Mouse (Mus musculus) layer of hippocampus, adult 2 months (tissue): ENCODE data around the gene Olfr229. TPM values are rescaled to one million over a fixed set of nuclear protein-coding genes. Genes with fewer than 3 reads are reported as not detected.
"Not testable (repeated sequence)": the region's sequence is repeated elsewhere in the genome, so short reads cannot be mapped to it uniquely, and the experiment has no call there.

Experiments
- DNase-seq, 2 experiments: peaks; one replicate each; pipeline ENCODE4 v3.0.0; 2022; ENCODE audit warnings: low spot score in 2 of 2
- H3K27ac ChIP-seq: fragments of 200-600 bp; 2 replicates; pipeline ENCODE4 v1.8.1; 2022
- H3K4me3 ChIP-seq: fragments of 200-600 bp; 2 replicates; pipeline ENCODE4 v1.8.1; 2022; ENCODE audit warnings: mild to moderate bottlenecking
- CTCF ChIP-seq: fragments of 200-600 bp; conservative IDR thresholded peaks from 2 replicates; pipeline ENCODE4 v1.8.1; 2022; ENCODE audit warnings: antibody characterized with exemption, mild to moderate bottlenecking, moderate library complexity
- long read RNA-seq, 2 experiments: library from polyadenylated mRNA; stranded (forward); transcript quantifications; one replicate each; pipeline ENCODE4 v2.0.0; 2021; ENCODE audit warnings: borderline mapping rate in 2 of 2
- total RNA-seq, 2 experiments: library from RNA; stranded (reverse); gene quantifications; 2 replicates each; pipeline ENCODE4 v1.2.3; 2021

Olfr229 gene
- not detected for total RNA-seq
- long read RNA-seq, experiment 1: 0 reads
- long read RNA-seq, experiment 2: 0 reads

- no peak for TF ChIP-seq CTCF
- no peak within 1 kb of the TSS for H3K4me3 ChIP-seq
- no peak for DNase-seq
Measured at GRCm38 (mm10) chr9:39907036-39907435, at the start of gene Olfr229. Gene Olfr229 (plus strand): TSS chr9:39907336.

DNA sequence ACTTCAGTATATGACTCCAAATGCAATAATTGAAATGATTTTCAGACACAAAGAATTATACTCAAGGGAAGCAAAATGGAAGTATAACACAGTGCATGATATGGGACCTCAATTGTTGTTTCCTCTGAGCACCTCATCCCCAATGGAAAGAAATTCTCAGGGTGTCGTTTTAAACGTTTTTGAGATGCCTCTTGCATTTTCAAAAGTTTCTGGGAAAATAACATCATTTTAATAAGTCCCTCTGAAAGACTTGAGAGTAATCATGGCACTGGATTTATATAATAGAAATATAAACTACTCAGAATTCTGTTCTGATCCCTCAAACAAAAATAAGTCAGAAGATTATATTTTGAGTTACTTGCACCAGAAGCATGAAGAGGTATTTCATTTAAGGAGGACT is 41.0 kb upstream of the Olfr229 start, which contains the start of gene Olfr972:
Gene Olfr972 (plus strand): TSS at position 301 of the 400 bp plus-strand sequence.
- Histone ChIP-seq H3K4me3 (no peak within 1 kb of the TSS), H3K27ac (no peak within 1 kb of the TSS)
- DNase-seq: no peak
- TF ChIP-seq CTCF: no peak

More at GRCm38 (mm10) chr9:39907036-39907435, at the start of gene Olfr229:
- no peak within 1 kb of the TSS for H3K27ac ChIP-seq

GRCm38 (mm10) chr9:39871986-39872385 is 35.1 kb upstream of the Olfr229 start:
- H3K4me3 ChIP-seq, H3K27ac ChIP-seq, DNase-seq: not testable (repeated sequence)

DNA sequence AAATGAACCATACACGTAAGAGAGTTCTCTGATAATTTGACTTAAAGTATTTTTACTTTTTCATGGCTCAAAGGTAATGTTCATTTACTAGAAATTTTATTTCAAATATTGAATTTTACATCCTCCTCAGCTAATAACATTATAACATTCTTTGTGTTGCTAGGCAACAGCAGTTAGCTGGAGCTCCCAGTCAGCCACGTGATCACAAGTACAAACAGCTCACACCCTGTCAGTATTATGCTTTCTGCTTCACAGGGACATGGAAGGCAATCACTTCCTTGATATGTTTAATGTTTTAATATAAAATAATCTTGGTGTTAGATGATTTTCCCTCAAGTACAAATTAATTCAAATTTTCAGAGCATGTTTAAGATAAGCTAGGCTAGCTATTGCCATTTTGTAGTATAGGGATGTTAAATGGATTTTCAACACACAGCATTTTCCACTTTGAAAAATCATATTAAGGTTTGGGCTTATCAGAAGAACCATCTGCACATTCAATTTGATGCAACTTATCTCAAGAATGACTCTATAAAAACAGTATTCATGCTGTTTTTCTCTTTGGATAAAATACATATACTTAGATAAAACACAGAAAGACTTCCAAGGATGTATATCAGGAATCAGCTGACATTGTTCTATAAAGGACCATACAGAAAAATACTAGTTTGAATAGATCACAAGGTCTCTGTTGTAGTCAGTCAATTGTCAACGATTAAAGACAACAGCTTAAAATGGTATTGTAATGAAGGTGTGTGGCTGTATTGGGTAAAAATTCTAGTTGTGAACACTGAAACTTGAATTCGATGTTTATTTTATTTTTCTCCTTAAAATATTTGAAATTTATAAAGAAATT is 29.4 kb upstream of the Olfr229 start:
- not testable (repeated sequence) for DNase-seq, H3K27ac ChIP-seq, H3K4me3 ChIP-seq

DNA sequence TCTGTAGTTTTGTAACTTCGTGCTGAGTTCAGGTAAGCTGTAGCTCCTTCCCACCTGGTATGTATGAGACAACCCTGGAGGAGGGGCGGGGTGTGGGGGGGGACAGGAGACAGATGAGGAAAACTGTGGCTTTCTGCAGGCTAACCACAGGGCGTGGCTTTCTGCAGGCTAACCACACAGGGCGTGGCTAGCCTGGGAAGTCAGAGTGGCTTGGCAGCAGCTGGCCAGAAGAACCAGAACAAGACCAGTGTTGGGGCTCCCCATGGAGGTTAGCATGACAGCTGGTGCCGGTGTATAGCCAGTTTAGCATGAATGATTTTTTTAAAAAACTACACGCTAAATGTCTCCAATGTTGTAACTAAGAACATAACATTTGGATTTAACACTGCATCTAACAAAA is 2.0 kb upstream of the Olfr229 start:
- H3K4me3 ChIP-seq: no peak overlapping the region
- DNase-seq: no peak
- TF ChIP-seq CTCF: no peak
- H3K27ac ChIP-seq: no peak overlapping the region

DNA sequence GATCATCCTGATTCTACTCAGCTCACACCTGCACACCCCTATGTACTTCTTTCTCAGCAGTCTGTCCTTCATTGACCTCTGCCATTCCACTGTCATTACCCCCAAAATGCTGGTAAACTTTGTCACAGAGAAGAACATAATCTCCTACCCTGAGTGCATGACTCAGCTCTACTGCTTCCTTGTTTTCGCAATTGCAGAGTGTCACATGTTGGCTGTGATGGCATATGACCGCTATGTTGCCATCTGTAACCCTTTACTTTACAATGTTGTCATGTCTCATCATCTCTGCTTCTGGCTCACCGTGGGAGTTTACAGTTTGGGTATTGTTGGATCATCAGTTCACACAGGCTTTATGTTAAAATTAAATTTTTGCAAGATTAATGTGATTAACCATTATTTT is 2.8 kb downstream of the Olfr229 start:
- no peak for TF ChIP-seq CTCF
- Histone ChIP-seq H3K4me3 (no peak overlapping the region), H3K27ac (no peak overlapping the region)
- DNase-seq: no peak

DNA sequence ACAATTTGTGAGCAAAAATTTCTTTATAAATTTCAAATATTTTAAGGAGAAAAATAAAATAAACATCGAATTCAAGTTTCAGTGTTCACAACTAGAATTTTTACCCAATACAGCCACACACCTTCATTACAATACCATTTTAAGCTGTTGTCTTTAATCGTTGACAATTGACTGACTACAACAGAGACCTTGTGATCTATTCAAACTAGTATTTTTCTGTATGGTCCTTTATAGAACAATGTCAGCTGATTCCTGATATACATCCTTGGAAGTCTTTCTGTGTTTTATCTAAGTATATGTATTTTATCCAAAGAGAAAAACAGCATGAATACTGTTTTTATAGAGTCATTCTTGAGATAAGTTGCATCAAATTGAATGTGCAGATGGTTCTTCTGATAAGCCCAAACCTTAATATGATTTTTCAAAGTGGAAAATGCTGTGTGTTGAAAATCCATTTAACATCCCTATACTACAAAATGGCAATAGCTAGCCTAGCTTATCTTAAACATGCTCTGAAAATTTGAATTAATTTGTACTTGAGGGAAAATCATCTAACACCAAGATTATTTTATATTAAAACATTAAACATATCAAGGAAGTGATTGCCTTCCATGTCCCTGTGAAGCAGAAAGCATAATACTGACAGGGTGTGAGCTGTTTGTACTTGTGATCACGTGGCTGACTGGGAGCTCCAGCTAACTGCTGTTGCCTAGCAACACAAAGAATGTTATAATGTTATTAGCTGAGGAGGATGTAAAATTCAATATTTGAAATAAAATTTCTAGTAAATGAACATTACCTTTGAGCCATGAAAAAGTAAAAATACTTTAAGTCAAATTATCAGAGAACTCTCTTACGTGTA is 21.1 kb downstream of the Olfr229 start:
- not testable (repeated sequence) for H3K4me3 ChIP-seq, H3K27ac ChIP-seq, DNase-seq

DNA sequence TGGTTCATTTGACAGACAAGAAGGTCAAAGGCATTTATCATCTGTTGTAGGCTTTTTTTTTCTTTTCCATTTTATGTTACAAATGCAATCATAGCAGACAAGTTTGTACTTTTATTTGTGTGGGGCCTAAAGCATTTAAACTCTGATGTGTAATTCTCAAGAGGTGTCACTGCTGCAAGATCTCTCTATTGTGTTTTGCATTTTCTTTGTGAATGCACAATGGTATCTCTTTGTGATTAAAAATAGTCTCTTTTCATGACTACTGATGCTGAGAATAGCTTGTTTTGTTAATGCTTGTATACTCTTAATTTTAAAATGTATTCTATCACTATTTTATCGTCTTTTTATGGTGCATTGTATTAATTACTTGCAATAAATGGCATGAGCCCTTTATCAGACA is 21.7 kb downstream of the Olfr229 start:
- DNase-seq, H3K27ac ChIP-seq, H3K4me3 ChIP-seq: not testable (repeated sequence)

DNA sequence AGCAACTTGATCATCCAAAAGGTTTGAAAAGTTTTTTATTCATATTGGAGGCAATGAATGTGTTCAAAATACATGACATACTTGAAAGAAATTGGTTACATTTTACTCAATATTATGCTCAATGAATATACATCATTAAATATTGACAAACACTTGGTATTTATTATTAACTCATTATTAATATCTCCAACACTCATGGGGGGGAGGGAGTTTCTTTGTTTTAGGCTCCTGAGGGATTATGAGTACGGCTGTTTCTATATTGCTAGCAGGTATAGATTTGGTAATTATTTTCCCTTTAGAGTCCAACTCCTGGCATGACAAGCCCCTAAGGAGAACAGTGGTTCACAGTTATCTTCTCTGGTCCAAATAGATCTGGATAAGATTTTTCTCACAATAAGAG is 30.1 kb downstream of the Olfr229 start, which contains the start of gene Olfr974:
Gene Olfr974 (plus strand): TSS at position 301 of the 400 bp plus-strand sequence.
- TF ChIP-seq CTCF: no peak
- no peak within 1 kb of the TSS for H3K27ac ChIP-seq
- H3K4me3 ChIP-seq: no peak within 1 kb of the TSS

GRCm38 (mm10) chr9:39951946-39952345 is 44.8 kb downstream of the Olfr229 start, which contains the start of gene Olfr975:
Gene Olfr975 (minus strand): TSS chr9:39952046.
- no peak for DNase-seq
- H3K27ac ChIP-seq: no peak within 1 kb of the TSS
- TF ChIP-seq CTCF: no peak
- H3K4me3 ChIP-seq: no peak within 1 kb of the TSS

More for the DNA sequence above, 30.1 kb downstream of the Olfr229 start, which contains the start of gene Olfr974:
- no peak for DNase-seq

DNA sequence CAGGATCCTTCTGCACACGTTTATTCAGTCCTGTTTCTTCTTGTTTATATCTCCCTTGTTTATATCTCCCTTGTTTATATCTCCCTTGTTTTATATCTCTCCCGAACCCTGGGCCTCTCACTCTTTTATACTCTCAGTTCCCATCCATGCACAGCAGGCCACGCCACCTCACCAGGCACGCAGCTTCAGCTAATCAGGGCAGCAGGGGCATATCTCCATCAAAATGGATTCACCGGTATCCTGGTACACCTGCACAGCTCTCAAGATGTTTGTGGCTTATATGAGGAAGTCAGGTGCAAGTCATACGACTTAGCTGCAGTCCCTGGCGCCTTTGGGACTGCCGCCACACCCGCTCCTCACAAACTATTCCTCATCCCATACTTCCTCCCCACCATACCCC is 53.9 kb downstream of the Olfr229 start, which contains the start of gene Olfr976:
Gene Olfr976 (minus strand): TSS at position 101 of the 400 bp plus-strand sequence.
- not testable (repeated sequence) for DNase-seq, H3K27ac ChIP-seq, H3K4me3 ChIP-seq

Other genes with a start within 250 kb of the Olfr229 start
- gene Olfr963, start 240.1 kb upstream of the Olfr229 start, total RNA-seq: not detected
- gene Olfr149, start 200.2 kb upstream of the Olfr229 start, total RNA-seq: not detected
- not detected for gene Olfr965, start 196.0 kb upstream of the Olfr229 start, total RNA-seq
- gene Olfr150, start 176.4 kb upstream of the Olfr229 start, total RNA-seq: not detected
- under 1 TPM in 1 of 2 experiments, not detected in 1; 0.41 TPM for gene Olfr967, start 161.1 kb upstream of the Olfr229 start, total RNA-seq
- gene Olfr968, start 124.1 kb upstream of the Olfr229 start, total RNA-seq: not detected
- not detected for gene Olfr969, start 116.4 kb upstream of the Olfr229 start, total RNA-seq
- not detected for gene Olfr970, start 98.5 kb upstream of the Olfr229 start, total RNA-seq
- not detected for gene Olfr971, start 70.5 kb upstream of the Olfr229 start, total RNA-seq
- not detected for gene Olfr972, start 40.9 kb upstream of the Olfr229 start, total RNA-seq
- gene Olfr974, start 30.2 kb downstream of the Olfr229 start, total RNA-seq: not detected
- gene Olfr975, start 44.7 kb downstream of the Olfr229 start, total RNA-seq: not detected
- not detected for gene Olfr976, start 53.8 kb downstream of the Olfr229 start, total RNA-seq
- not detected for gene Olfr978, start 84.8 kb downstream of the Olfr229 start, total RNA-seq
- not detected for gene Olfr979, start 96.1 kb downstream of the Olfr229 start, total RNA-seq
- not detected for gene Olfr980, start 102.2 kb downstream of the Olfr229 start, total RNA-seq
- gene Olfr981, start 114.1 kb downstream of the Olfr229 start, total RNA-seq: not detected
- gene Olfr982, start 166.5 kb downstream of the Olfr229 start, total RNA-seq: not detected
- gene Olfr983, start 186.3 kb downstream of the Olfr229 start, total RNA-seq: not detected
- gene Olfr984, start 206.9 kb downstream of the Olfr229 start, total RNA-seq: not detected
- not detected for gene Olfr985, start 222.8 kb downstream of the Olfr229 start, total RNA-seq
- not detected for gene Tmem225, start 240.8 kb downstream of the Olfr229 start, total RNA-seq